Mouse (Mus musculus) hindbrain, embryonic 16.5 days (tissue): ENCODE measurements around the gene Xlr4c. TPM values are rescaled to one million over a fixed set of nuclear protein-coding genes. Genes with fewer than 3 reads are reported as not detected.
"Not testable (repeated sequence)": the region's sequence is repeated elsewhere in the genome, so short reads cannot be mapped to it uniquely, and the experiment has no call there.

Experiments
- ATAC-seq: fragments of 200-750 bp; cut with Nextera tagmentation; 2 replicates; pipeline ENCODE4 v1.8.0; 2017; ENCODE audit warnings: moderate TSS enrichment, moderate library complexity
- H3K27ac ChIP-seq: fragments of 300-500 bp; sonication (generic); 2 replicates; pipeline ENCODE4 v1.5.1; 2014; ENCODE audit warnings: low read depth, mild to moderate bottlenecking, control low read depth, low read length, moderate library complexity
- H3K27me3 ChIP-seq: fragments of 300-500 bp; sonication (generic); replicated peaks from 2 replicates; pipeline ENCODE4 v1.6.1; 2014; ENCODE audit warnings: low read length; ENCODE audit not compliant: control insufficient read depth, insufficient read depth
- H3K36me3 ChIP-seq: fragments of 300-500 bp; sonication (generic); 2 replicates; pipeline ENCODE4 v1.6.1; 2014; ENCODE audit warnings: mild to moderate bottlenecking, low read length, moderate library complexity, mixed read lengths; ENCODE audit not compliant: control insufficient read depth, insufficient read depth
- H3K4me1 ChIP-seq: fragments of 300-500 bp; sonication (generic); 2 replicates; pipeline ENCODE4 v1.6.1; 2014; ENCODE audit warnings: low read depth, low read length; ENCODE audit not compliant: control insufficient read depth, insufficient read depth
- H3K4me2 ChIP-seq: fragments of 300-500 bp; sonication (generic); 2 replicates; pipeline ENCODE4 v1.6.1; 2014; ENCODE audit warnings: mild to moderate bottlenecking, low read length, control low read depth, moderate library complexity
- H3K4me3 ChIP-seq: fragments of 300-500 bp; sonication (generic); 2 replicates; pipeline ENCODE4 v1.5.1; 2014; ENCODE audit warnings: mild to moderate bottlenecking, low read length, control low read depth, moderate library complexity
- H3K9ac ChIP-seq: fragments of 300-500 bp; sonication (generic); 2 replicates; pipeline ENCODE4 v1.6.1; 2014; ENCODE audit warnings: low read depth, mild to moderate bottlenecking, control low read depth, low read length, moderate library complexity
- H3K9me3 ChIP-seq: fragments of 300-500 bp; sonication (generic); 2 replicates; pipeline ENCODE4 v1.6.1; 2014; ENCODE audit warnings: mild to moderate bottlenecking, low read length, moderate library complexity; ENCODE audit not compliant: control insufficient read depth
- WGBS: fragments of 180-500 bp; shearing (Covaris S2); extraction: QIAGEN DNeasy Blood & Tissue Kit; methylation state at CpG from one replicate; pipeline ENCODE4 v1.1.7; 2014; 5-methylcytosine and 5-hydroxymethylcytosine counted together
- polyA plus RNA-seq: library from polyadenylated mRNA; unstranded; fragments of >200 nt; fragmentation: Nextera tagmentation; extraction: Ambion mirVana; gene quantifications from 2 replicates; pipeline ENCODE4 v1.2.1, GENCODE M21; 2015

Xlr4c gene
- not detected in 2 replicates for polyA plus RNA-seq

DNA sequence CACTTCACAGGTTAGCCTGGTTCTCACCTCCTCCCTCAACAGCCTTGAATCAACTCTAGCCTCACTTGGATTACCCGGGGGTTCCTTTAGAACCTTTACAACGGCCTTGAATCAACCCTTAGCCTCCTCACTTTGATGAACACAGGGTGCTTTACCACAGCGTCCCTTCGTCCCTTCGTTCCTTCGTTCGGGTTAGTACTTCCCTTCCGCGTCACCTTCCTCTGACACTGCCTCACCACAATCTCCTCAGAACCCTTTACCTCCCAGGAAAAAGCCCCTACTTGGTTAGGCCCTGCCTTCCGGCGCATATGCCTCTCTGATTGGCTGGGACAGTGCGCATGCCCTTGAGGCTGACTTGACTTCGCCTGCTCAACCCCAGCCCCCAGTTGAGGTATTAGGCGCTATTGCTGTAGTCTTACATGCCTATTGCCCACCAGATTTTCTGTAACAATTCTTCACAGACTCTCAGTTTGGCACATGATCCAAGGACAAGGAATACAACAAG lies at the start of gene Xlr4c:
Gene Xlr4c (minus strand): TSS at position 310 of the 505 bp plus-strand sequence.
- not testable (repeated sequence) for ATAC-seq, H3K27ac ChIP-seq, H3K4me3 ChIP-seq, H3K9ac ChIP-seq, H3K36me3 ChIP-seq, H3K4me2 ChIP-seq, H3K27me3 ChIP-seq, H3K4me1 ChIP-seq, H3K9me3 ChIP-seq
- 88% methylated on average over 13 of the region's 14 CpGs for WGBS

DNA sequence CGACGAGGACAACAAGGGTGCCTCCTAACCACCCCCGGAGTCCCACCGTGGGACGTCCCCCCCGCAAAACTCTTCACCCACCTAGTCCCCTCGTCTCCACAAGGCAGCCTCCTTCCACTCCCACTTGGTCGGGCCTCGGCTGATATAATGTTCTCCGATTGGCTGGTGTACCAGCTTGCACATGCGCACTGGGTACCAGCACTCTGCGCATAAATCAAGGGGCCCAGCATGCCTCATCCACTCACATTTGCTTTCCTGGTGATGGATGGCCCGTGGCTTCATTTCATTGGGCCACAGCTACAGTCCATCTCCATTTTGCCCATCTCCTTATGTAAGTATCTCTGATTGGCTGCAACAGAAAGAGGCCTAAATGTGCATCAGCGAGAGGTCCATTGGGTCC lies 22.3 kb upstream of the Xlr4c start, which contains the start of gene Xlr3c:
Gene Xlr3c (minus strand): TSS at position 121 of the 400 bp plus-strand sequence.
- H3K27ac ChIP-seq, H3K4me3 ChIP-seq, H3K9me3 ChIP-seq, H3K27me3 ChIP-seq, ATAC-seq, H3K9ac ChIP-seq, H3K4me2 ChIP-seq, H3K4me1 ChIP-seq, H3K36me3 ChIP-seq: not testable (repeated sequence)
- 91% methylated on average over 14 of the region's 14 CpGs for whole genome bisulfite sequencing

DNA sequence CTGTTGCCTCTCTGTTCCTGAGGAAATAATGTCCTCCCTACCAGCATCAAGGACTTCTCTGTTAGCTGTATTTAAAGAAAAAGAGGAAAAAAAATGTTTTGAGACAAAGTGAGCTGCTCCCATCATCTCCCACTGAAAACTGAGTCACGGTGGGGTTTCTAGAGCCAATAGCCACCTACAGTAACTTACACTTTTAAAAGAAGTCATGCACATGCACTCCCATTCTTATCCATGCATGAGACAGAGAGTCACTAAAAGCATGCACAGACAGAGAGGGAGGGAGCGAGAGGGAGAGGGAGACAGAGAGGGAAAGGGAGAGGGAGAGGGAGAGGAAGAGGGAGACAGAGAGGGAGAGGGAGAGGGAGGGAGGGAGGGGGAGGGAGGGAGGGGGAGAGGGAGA lies 19.5 kb upstream of the Xlr4c start:
- ATAC-seq, result not testable (repeated sequence)
- WGBS, result 87% methylated on average over 2 of the region's 2 CpGs

DNA sequence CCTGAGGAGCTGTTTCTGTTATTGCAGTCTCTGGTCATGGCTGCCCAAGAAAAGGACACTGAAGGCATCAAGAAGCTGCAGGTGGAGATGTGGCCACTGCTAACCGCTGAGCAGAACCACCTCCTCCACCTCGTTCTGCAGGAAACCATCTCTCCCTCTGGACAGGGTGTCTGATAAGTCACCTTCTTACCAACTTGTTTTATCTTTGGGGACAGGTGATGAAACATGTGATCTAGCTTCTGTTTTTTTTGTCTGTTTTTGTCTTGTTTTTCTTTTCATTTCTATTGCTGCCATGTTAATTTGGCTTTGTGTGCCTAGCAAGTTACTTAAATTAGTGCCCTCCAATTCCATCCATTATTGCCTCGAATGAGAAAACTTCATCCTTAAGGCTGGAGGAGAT lies 13.6 kb downstream of the Xlr4c start:
- Histone ChIP-seq H3K27me3 (no peaks in the 10 kb centered on the region), H3K4me1 (no peaks in the 10 kb centered on the region), H3K4me3 (peak overlapping the region; percentile 63), H3K36me3 (no peaks in the 10 kb centered on the region), H3K4me2 (peak overlapping the region; percentile 58), H3K9ac (peak overlapping the region; percentile 81), H3K27ac (peak overlapping the region; percentile 94), H3K9me3 (no peaks in the 10 kb centered on the region)
- 19% methylated on average over 3 of the region's 3 CpGs for WGBS
- no peak for ATAC-seq

More for the DNA sequence above, 19.5 kb upstream of the Xlr4c start:
- H3K4me1 ChIP-seq, H3K9ac ChIP-seq, H3K4me3 ChIP-seq, H3K27me3 ChIP-seq, H3K27ac ChIP-seq, H3K4me2 ChIP-seq, H3K9me3 ChIP-seq, H3K36me3 ChIP-seq: not testable (repeated sequence)

DNA sequence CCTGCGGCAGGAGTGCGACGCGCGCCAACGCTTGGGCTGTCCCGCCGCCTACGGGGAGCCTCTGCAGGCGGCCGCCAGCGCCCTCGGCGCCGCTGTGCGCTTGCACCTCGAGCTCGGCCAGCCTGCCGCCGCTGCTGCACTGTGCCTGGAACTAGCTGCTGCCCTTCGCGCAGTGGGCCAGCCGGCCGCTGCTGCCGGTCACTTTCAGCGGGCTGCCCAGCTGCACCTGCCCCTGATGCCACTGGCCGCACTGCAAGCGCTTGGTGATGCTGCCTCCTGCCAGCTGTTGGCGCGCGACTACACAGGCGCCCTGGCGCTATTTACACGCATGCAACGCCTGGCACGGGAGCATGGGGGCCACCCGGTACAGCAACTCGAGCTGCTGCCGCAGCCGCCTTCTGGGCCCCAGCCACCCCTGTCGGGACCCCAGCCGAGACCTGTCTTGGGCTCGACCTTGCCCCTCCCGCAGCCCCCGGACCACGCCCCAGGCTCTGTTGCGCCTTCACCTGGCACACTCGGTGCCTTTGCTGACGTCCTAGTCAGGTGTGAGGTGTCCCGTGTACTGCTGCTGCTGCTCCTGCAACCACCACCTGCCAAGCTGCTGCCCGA lies 14.2 kb downstream of the Xlr4c start:
- peak overlapping the region; percentile 63 for H3K4me3 ChIP-seq
- peak; percentile 76 for ATAC-seq
- WGBS, result 21% methylated on average over 35 of the region's 51 CpGs

DNA sequence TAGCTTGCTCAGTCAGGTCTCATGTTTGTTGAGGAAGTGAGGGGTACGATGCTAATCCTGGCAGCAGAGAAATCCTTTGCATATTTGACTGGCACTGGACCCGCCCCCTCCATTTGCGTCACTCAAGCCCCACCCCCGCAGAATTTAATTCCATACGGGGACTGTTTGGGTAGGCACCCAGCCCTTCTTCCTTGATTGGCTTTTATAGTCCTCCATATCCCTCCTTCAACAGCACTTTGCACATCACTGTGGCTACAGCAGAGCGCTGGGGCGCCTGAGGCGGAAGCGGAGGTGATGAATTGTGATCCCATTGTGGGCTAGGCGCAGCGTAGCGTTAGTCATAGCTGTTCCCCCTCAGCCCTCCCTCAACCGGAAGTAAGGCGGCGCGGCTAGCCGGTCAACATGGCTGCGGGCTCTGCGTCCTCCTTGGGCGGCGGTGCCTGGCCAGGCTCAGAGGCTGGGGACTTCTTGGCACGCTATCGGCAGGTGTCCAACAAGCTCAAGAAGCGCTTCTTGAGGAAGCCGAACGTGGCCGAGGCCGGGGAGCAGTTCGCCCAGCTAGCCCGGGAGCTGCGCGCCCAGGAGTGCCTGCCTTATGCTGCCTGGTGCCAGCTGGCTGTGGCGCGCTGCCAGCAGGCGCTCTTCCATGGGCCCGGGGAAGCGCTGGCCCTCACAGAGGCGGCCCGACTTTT lies 14.9 kb downstream of the Xlr4c start, which contains the start of gene F8a:
Gene F8a (plus strand): TSS at position 378 of the 692 bp plus-strand sequence.
- ATAC-seq, result peak; percentile 98
- H3K9ac ChIP-seq, result peak within 1 kb of the TSS; percentile 81
- WGBS, result 11% methylated on average over 32 of the region's 39 CpGs

More for the DNA sequence above, 14.2 kb downstream of the Xlr4c start:
- H3K27me3 ChIP-seq, result no peaks in the 10 kb centered on the region
- H3K9ac ChIP-seq, result peak overlapping the region; percentile 81
- no peaks in the 10 kb centered on the region for H3K36me3 ChIP-seq
- peak overlapping the region; percentile 58 for H3K4me2 ChIP-seq
- no peaks in the 10 kb centered on the region for H3K9me3 ChIP-seq
- H3K27ac ChIP-seq, result peak overlapping the region; percentile 94
- no peaks in the 10 kb centered on the region for H3K4me1 ChIP-seq

DNA sequence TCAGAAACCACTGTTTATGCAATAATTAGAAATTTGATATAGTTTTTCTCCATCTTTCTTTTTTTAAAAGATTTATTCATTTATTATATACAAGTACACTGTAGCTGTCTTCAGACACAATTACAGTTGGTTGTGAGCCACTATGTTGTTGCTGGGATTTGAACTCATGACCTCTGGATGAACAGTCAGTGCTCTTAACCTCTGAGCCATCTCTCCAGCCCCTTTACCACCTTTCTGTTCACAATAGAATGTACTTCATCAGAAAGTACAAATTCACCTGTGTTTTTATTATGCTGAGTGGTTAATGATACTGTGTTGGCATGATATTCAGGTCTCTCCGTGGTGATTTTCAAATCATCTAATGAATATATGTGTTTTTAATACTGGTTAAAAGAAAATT lies 17.6 kb downstream of the Xlr4c start:
- Histone ChIP-seq H3K9me3 (no peaks in the 10 kb centered on the region), H3K27me3 (no peaks in the 10 kb centered on the region), H3K27ac (no peak overlapping the region), H3K4me2 (no peak overlapping the region), H3K36me3 (no peaks in the 10 kb centered on the region), H3K4me3 (no peak overlapping the region), H3K9ac (no peak overlapping the region), H3K4me1 (no peaks in the 10 kb centered on the region)
- WGBS, result 44% methylated on average over 1 of the region's 1 CpGs
- no peak for ATAC-seq

More for the DNA sequence above, 14.9 kb downstream of the Xlr4c start, which contains the start of gene F8a:
- Histone ChIP-seq H3K9me3 (no peaks in the 10 kb centered on the region), H3K4me2 (peak within 1 kb of the TSS; percentile 58), H3K4me3 (peak within 1 kb of the TSS; percentile 63), H3K27me3 (no peaks in the 10 kb centered on the region), H3K27ac (peak within 1 kb of the TSS; percentile 94), H3K36me3 (no peaks in the 10 kb centered on the region), H3K4me1 (no peaks in the 10 kb centered on the region)

DNA sequence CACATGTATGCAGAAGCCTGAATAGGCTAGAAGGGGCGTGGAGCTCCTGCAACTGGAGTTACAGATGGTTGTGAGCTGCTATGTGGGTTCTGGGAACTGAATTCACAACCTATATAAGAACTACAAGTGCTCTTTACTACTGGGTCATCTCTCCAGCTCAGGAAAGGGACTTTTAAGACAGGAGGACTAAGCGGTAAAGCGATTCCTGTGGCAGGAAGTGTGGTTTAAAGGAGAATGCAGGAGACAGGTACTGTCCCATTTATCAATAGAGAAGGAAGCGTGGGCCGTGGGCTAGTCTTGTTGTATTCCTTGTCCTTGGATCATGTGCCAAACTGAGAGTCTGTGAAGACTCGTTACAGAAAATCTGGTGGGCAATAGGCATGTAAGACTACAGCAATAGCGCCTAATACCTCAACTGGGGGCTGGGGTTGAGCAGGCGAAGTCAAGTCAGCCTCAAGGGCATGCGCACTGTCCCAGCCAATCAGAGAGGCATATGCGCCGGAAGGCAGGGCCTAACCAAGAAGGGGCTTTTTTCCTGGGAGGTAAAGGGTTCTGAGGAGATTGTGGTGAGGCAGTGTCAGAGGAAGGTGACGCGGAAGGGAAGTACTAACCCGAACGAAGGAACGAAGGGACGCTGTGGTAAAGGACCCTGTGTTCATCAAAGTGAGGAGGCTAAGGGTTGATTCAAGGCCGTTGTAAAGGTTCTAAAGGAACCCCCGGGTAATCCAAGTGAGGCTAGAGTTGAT lies 28.9 kb downstream of the Xlr4c start, which contains the start of gene Xlr4b:
Gene Xlr4b (plus strand): TSS at position 515 of the 746 bp plus-strand sequence.
- H3K4me3 ChIP-seq, H3K4me1 ChIP-seq, H3K4me2 ChIP-seq, H3K27me3 ChIP-seq, ATAC-seq, H3K9me3 ChIP-seq, H3K9ac ChIP-seq, H3K36me3 ChIP-seq, H3K27ac ChIP-seq: not testable (repeated sequence)
- 83% methylated on average over 11 of the region's 19 CpGs for WGBS

DNA sequence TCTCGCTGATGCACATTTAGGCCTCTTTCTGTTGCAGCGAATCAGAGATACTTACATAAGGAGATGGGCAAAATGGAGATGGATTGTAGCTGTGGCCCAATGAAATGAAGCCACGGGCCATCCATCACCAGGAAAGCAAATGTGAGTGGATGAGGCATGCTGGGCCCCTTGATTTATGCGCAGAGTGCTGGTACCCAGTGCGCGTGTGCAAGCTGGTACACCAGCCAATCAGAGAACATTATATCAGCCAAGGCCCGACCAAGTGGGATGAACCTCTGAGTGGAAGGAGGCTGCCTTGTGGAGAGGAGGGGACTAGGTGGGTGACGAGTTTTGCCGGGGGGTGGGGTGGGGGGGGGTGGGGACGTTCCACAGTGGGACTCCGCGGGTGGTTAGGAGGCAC lies 51.0 kb downstream of the Xlr4c start, which contains the start of gene Xlr3b:
Gene Xlr3b (plus strand): TSS at position 274 of the 400 bp plus-strand sequence.
- H3K9me3 ChIP-seq, H3K9ac ChIP-seq, H3K36me3 ChIP-seq, H3K4me2 ChIP-seq, H3K27ac ChIP-seq, H3K27me3 ChIP-seq, H3K4me3 ChIP-seq, H3K4me1 ChIP-seq: not testable (repeated sequence)
- 89% methylated on average over 12 of the region's 12 CpGs for WGBS
- ATAC-seq, result peak; percentile 64
